Mouse (Mus musculus) liver, adult 2 months (tissue): ENCODE results near the gene Aebp1.

ENCODE experiments used
- CTCF ChIP-seq: fragments of 200-500 bp; IDR thresholded peaks from 2 replicates; pipeline ENCODE4 v1.5.1; 2011; ENCODE audit warnings: low read depth, low read length, control low read depth
- POLR2A ChIP-seq: fragments of 200-500 bp; IDR thresholded peaks from 2 replicates; pipeline ENCODE4 v1.6.1; 2011; ENCODE audit warnings: low read length, control low read depth; ENCODE audit not compliant: insufficient read depth; ENCODE audit errors: extremely low read depth

DNA sequence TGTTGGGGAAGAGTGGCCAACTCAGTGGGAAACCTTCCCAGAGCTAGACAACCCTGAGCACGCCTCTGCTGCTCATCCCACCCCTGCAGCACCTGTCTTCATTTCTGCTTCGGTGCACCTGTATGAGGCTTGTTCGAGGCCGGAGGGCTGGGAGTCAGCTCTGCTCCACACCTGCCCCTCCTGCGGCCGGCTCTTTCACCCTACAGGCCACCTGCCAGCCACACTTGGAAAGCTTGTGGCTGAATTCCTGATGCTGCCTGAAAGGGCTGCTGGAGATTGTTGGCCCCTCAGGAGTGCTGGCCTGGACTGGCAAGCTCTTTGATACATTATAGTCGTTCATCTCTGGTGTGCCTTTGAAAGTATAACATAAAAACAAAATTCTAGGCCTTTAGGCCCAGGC, 21.4 kb upstream of the Aebp1 start:
- TF ChIP-seq POLR2A (no peak), CTCF (no peak)
